Mouse (Mus musculus): ENCODE results near the gene Ctdspl. TPM values are rescaled to one million over a fixed set of nuclear protein-coding genes. Genes with fewer than 3 reads are reported as not detected.

Gene Ctdspl
- polyA plus RNA-seq, 1 experiment from 2014 or later, result 7.9 TPM

- peaks cover 54% of the 10 kb centered on the region for H3K4me1 ChIP-seq
- ATAC-seq (ENCODE audit: low FRiP score), result no peak
Observed at GRCm38 (mm10) chr9:119091581-119092310, 165.5 kb downstream of the Ctdspl start.

DNA sequence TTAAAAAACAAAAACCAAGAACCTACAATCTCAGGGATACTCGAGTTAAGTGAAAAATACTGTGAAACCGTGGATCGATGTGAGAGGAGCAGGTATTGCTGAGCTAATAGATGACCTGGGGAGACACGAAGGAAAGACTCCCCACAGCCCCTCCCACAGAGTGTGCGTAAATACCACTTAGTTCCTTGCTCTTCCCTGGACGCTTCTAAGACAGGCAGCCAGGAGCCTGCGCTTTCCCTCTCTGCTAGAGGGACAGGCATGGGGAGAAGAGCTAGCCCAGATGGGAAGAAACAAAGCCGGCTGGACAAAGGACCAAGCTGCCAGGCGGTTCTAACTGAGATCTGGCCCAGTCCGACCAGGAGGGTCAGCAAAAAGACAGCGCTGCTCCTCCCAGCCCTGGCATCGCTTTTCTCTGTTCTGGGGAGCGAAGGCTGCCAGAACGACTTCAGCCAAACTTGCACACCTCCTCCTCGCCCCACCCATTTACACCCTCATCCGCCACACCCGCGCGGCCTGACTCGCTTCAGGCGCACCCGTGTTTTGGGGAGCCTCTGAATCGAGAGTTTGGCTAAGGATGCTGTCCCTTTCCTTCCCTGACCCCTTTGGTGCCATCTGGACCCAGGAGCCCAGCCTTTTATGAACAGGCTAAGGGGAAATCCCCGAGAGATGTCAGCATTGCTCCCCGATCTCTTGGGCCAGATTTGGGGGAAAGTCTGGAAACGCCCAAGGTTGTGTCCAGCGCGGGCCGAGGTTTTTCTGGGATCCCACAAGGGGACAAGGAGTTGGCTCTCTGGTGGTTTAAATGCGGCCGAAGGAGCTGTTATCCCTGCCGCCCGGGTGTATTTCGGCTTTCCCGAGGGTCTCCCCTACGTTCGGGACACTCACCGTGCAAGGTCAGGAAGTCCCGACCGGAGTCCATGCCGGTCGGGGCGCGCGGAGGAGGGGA lies 166.5 kb downstream of the Ctdspl start:
- H3K4me1 ChIP-seq, result peaks cover 47% of the 10 kb centered on the region
- peak overlapping the region; percentile 58 for H3K4me3 ChIP-seq (replicated peaks)
- no peak for ATAC-seq (ENCODE audit: low FRiP score)
- WGBS, result 2% methylated on average over 45 of the region's 45 CpGs
- H3K4me2 ChIP-seq, result peak overlapping the region; percentile 88
- H3K36me3 ChIP-seq, result no peaks in the 10 kb centered on the region
- peaks cover 5% of the 10 kb centered on the region; the same call in 1 of the 2 replicates for H3K27me3 ChIP-seq (replicated peaks)
- peak overlapping the region; percentile 62 for H3K9ac ChIP-seq (replicated peaks)
- peak overlapping the region; percentile 60; the same call in 1 of the 2 replicates for H3K27ac ChIP-seq (replicated peaks)
- no peaks in the 10 kb centered on the region for H3K9me3 ChIP-seq (replicated peaks)

More at GRCm38 (mm10) chr9:119091581-119092310, 165.5 kb downstream of the Ctdspl start:
- Histone ChIP-seq H3K4me2 (peak overlapping the region; percentile 88), H3K4me3 (replicated peaks) (peak overlapping the region; percentile 58), H3K36me3 (no peaks in the 10 kb centered on the region), H3K9ac (replicated peaks) (0 out of 2 replicates have a peak overlapping the region, but pooled peaks have one; percentile 62), H3K9me3 (replicated peaks) (no peaks in the 10 kb centered on the region), H3K27me3 (replicated peaks) (peaks cover 5% of the 10 kb centered on the region; the same call in 1 of the 2 replicates), H3K27ac (replicated peaks) (no peak overlapping the region)
- WGBS, result 72% methylated on average over 12 of the region's 12 CpGs

Small RNAs within 50 kb of the gene (microRNA-seq; reads per million reads assigned to microRNA genes)
- 3.8 reads per million, percentile 15 among the genes with 10 or more reads in this experiment for gene Mir26a-1

Other genes starting within 250 kb of the Ctdspl start
- 5.3 and 7.3 TPM in 2 replicates for gene Vill, start 126.3 kb downstream of the Ctdspl start, polyA plus RNA-seq (2015; fragmentation: Nextera tagmentation; extraction: Ambion mirVana)
- gene Plcd1, start 167.0 kb downstream of the Ctdspl start, polyA plus RNA-seq (2015; fragmentation: Nextera tagmentation; extraction: Ambion mirVana), result 16.6 and 24.3 TPM in 2 replicates
- 1.4 and 1.6 TPM in 2 replicates for gene Dlec1, start 176.0 kb downstream of the Ctdspl start, polyA plus RNA-seq (2015; fragmentation: Nextera tagmentation; extraction: Ambion mirVana)
- gene Acaa1b, start 230.6 kb downstream of the Ctdspl start, polyA plus RNA-seq (2015; fragmentation: Nextera tagmentation; extraction: Ambion mirVana), result 5.6 and 6.4 TPM in 2 replicates
- gene Gm47289, start 232.7 kb downstream of the Ctdspl start, polyA plus RNA-seq (2015; fragmentation: Nextera tagmentation; extraction: Ambion mirVana), result not detected in 2 replicates

All from neural tube, embryonic 15.5 days (tissue).